Mouse (Mus musculus): ENCODE data around the gene Map1lc3b. TPM values are rescaled to one million over a fixed set of nuclear protein-coding genes. Genes with fewer than 3 reads are reported as not detected.
"Not testable (repeated sequence)": the region's sequence is repeated elsewhere in the genome, so short reads cannot be mapped to it uniquely, and the experiment has no call there.

Gene Map1lc3b
- polyA plus RNA-seq, 1 experiment from 2014 or later, result 190 TPM

DNA sequence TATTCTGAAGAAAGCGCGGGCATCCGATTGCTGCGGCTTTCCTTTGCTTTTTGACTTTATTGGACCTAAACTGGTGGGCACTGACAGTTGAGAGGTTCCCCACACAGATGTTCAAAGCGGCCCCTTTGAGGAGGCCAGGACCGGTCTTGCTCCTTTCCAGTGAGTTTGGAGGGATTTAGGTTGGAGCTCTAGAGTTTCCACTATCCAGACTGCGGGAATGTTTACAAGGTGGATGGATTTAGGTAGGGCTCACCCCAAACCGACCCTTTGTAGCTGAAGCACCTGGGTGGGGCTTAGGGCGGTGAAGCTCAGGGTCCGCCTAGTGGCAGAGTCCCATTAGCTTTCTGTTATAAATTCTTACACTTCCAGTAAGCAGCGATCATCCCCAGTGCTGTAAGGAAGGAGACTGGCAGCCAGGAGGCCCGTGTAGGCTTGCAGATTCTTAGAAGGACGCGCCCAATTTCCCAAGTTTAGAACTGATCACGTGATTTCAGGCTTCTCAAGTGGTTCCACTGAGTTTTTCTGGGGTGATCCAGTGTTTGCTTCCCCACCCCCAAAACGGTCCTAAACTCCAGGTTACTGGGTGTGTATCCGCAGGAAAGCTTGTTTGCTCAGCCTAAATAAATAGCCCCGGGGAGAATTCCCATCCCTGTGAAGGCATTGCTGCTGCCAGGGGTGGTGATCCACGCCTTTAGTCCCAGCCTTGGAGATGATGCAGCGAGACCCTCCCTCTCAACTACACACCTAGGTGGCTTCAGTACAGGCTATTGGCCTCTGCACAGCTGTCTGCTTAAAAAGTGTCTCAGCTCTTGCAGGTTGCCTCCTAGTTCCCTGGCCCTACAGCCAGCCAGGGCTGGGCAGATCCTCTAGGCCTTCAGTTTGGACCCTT is 1.3 kb downstream of the Map1lc3b start:
- ATAC-seq (ENCODE audit: insufficient number of reproducible peaks, insufficient read depth, low FRiP score, low TSS enrichment, low read depth), result 0 out of 2 replicates have a peak, but pooled peaks have one; percentile 11
- H3K9ac ChIP-seq (replicated peaks), result peak overlapping the region; percentile 85

DNA sequence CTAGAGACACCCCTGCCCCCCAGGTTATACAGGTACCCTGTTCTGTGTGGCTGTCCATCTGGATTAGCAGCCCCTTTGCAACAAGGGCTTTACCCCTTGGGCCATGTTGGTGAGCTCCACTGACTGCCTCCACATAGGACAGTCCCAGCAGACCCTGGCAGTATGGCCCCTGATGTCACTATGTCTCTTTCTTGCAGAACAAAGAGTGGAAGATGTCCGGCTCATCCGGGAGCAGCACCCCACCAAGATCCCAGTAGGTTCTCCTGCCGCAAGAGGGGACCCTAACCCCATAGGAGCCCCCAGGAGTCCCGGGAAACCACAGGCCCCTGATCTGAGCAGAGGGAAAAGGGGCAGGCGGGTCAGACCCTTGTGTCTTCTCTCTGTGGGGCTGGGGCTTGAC is 3.1 kb downstream of the Map1lc3b start:
- H3K27me3 ChIP-seq, result no peaks in the 10 kb centered on the region
- no peak overlapping the region for H3K4me3 ChIP-seq (replicated peaks)
- H3K9me3 ChIP-seq, result no peaks in the 10 kb centered on the region
- H3K4me1 ChIP-seq (replicated peaks), result peaks cover 21% of the 10 kb centered on the region
- H3K27ac ChIP-seq, result no peak overlapping the region
- 92% methylated on average over 5 of the region's 5 CpGs for WGBS
- H3K9ac ChIP-seq (replicated peaks), result no peak overlapping the region
- H3K36me3 ChIP-seq, result peaks cover 57% of the 10 kb centered on the region
- ATAC-seq (ENCODE audit: insufficient number of reproducible peaks, insufficient read depth, low FRiP score, low TSS enrichment, low read depth), result no peak
- H3K4me2 ChIP-seq, result no peak overlapping the region

More for the DNA sequence above, 1.3 kb downstream of the Map1lc3b start:
- peak overlapping the region; percentile 98 for H3K4me3 ChIP-seq (replicated peaks)
- H3K27me3 ChIP-seq, result no peaks in the 10 kb centered on the region
- no peaks in the 10 kb centered on the region for H3K9me3 ChIP-seq
- WGBS, result 13% methylated on average over 20 of the region's 20 CpGs
- peaks cover 21% of the 10 kb centered on the region for H3K4me1 ChIP-seq (replicated peaks)
- H3K4me2 ChIP-seq, result peak overlapping the region; percentile 90
- H3K27ac ChIP-seq, result peak overlapping the region; percentile 69; the same call in 1 of the 2 replicates
- H3K36me3 ChIP-seq, result peaks cover 41% of the 10 kb centered on the region

GRCm38 (mm10) chr8:121593983-121594382 is 3.8 kb downstream of the Map1lc3b start:
- peaks cover 60% of the 10 kb centered on the region for H3K36me3 ChIP-seq
- no peak for ATAC-seq (ENCODE audit: insufficient number of reproducible peaks, insufficient read depth, low FRiP score, low TSS enrichment, low read depth)
- 80% methylated on average over 9 of the region's 9 CpGs for WGBS
- H3K4me1 ChIP-seq (replicated peaks), result peaks cover 21% of the 10 kb centered on the region
- H3K27me3 ChIP-seq, result no peaks in the 10 kb centered on the region
- H3K9me3 ChIP-seq, result no peaks in the 10 kb centered on the region
- no peak overlapping the region for H3K27ac ChIP-seq
- H3K4me2 ChIP-seq, result no peak overlapping the region
- H3K9ac ChIP-seq (replicated peaks), result no peak overlapping the region
- H3K4me3 ChIP-seq (replicated peaks), result no peak overlapping the region

GRCm38 (mm10) chr8:121597492-121597891 is 7.3 kb downstream of the Map1lc3b start:
- not testable (repeated sequence) for H3K4me2 ChIP-seq; ATAC-seq (ENCODE audit: insufficient number of reproducible peaks, insufficient read depth, low FRiP score, low TSS enrichment, low read depth)

DNA sequence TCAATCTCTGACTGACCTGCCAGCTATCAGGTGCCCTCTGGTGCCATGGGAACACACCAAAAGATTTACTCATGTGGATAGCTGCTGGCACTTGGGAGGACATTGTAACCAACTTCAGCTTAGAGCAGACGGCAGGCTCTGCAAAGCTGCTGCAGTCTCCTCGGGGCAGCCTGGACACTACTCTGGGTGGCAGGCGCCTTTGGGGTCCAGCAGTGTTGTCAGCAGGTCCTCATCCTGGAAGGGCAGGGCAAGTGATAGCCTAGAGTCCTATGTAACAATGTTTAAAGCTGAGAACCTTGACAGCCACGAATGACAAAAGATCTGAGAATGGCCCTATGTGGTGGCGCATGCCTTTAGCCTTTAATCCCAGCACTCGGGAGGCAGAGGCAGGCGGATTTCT is 8.0 kb downstream of the Map1lc3b start:
- Histone ChIP-seq H3K27ac (no peak overlapping the region), H3K9ac (replicated peaks) (no peak overlapping the region), H3K27me3 (no peaks in the 10 kb centered on the region), H3K9me3 (no peaks in the 10 kb centered on the region), H3K4me1 (replicated peaks) (no peaks in the 10 kb centered on the region), H3K4me3 (replicated peaks) (no peak overlapping the region), H3K36me3 (peaks cover 93% of the 10 kb centered on the region), H3K4me2 (no peak overlapping the region)
- no peak for ATAC-seq (ENCODE audit: insufficient number of reproducible peaks, insufficient read depth, low FRiP score, low TSS enrichment, low read depth)
- WGBS, result 90% methylated on average over 7 of the region's 7 CpGs

More at GRCm38 (mm10) chr8:121597492-121597891, 7.3 kb downstream of the Map1lc3b start:
- H3K4me3 ChIP-seq (replicated peaks); H3K9me3 ChIP-seq; H3K27me3 ChIP-seq; H3K27ac ChIP-seq; H3K9ac ChIP-seq (replicated peaks); H3K4me1 ChIP-seq (replicated peaks): not testable (repeated sequence)
- 85% methylated on average over 2 of the region's 2 CpGs for WGBS
- H3K36me3 ChIP-seq, result peaks cover 91% of the 10 kb centered on the region

DNA sequence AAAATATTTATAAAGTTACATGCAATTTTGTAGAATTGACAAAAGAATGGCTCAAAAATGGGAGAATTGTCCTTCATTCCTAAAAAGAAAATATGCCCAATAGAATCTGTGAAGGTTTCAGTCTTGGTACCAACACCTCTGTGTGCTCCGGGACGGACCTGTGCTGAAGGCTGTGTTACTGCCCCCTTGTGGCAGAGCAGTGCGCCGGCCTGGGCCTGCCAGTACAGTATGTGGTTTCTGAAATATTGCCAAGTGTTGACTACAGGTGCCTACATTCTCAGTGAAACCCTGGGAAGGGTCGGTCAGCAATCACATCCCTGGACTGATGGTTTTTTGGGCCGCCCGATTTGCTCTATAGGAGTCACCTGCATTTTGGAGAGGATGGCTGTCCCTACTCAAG is 8.7 kb downstream of the Map1lc3b start:
- H3K9me3 ChIP-seq, result no peaks in the 10 kb centered on the region
- peak; percentile 66 for ATAC-seq (ENCODE audit: insufficient number of reproducible peaks, insufficient read depth, low FRiP score, low TSS enrichment, low read depth)
- no peaks in the 10 kb centered on the region for H3K27me3 ChIP-seq
- peaks cover 91% of the 10 kb centered on the region for H3K36me3 ChIP-seq
- H3K27ac ChIP-seq, result no peak overlapping the region
- no peak overlapping the region for H3K9ac ChIP-seq (replicated peaks)
- WGBS, result 42% methylated on average over 7 of the region's 7 CpGs
- no peak overlapping the region for H3K4me2 ChIP-seq
- H3K4me1 ChIP-seq (replicated peaks), result no peaks in the 10 kb centered on the region
- H3K4me3 ChIP-seq (replicated peaks), result no peak overlapping the region

GRCm38 (mm10) chr8:121599842-121600241 is 9.7 kb downstream of the Map1lc3b start:
- ATAC-seq (ENCODE audit: insufficient number of reproducible peaks, insufficient read depth, low FRiP score, low TSS enrichment, low read depth), result no peak
- no peak overlapping the region for H3K9ac ChIP-seq (replicated peaks)
- H3K27ac ChIP-seq, result no peak overlapping the region
- H3K4me1 ChIP-seq (replicated peaks), result no peaks in the 10 kb centered on the region
- no peaks in the 10 kb centered on the region for H3K9me3 ChIP-seq
- H3K27me3 ChIP-seq, result no peaks in the 10 kb centered on the region
- H3K4me3 ChIP-seq (replicated peaks), result no peak overlapping the region
- H3K36me3 ChIP-seq, result peaks cover 91% of the 10 kb centered on the region
- WGBS, result 92% methylated on average over 14 of the region's 14 CpGs
- no peak overlapping the region for H3K4me2 ChIP-seq

- Histone ChIP-seq H3K4me2 (no peak overlapping the region), H3K36me3 (peaks cover 93% of the 10 kb centered on the region), H3K27ac (no peak overlapping the region), H3K9ac (replicated peaks) (no peak overlapping the region), H3K4me3 (replicated peaks) (no peak overlapping the region), H3K9me3 (no peaks in the 10 kb centered on the region), H3K4me1 (replicated peaks) (no peaks in the 10 kb centered on the region), H3K27me3 (no peaks in the 10 kb centered on the region)
- 96% methylated on average over 12 of the region's 12 CpGs for WGBS
- ATAC-seq (ENCODE audit: insufficient number of reproducible peaks, insufficient read depth, low FRiP score, low TSS enrichment, low read depth), result no peak
Measured at GRCm38 (mm10) chr8:121602411-121602810, 12.2 kb downstream of the Map1lc3b start.

GRCm38 (mm10) chr8:121602860-121603259 is 12.7 kb downstream of the Map1lc3b start:
- no peak overlapping the region for H3K4me3 ChIP-seq (replicated peaks)
- WGBS, result 37% methylated on average over 3 of the region's 3 CpGs
- no peaks in the 10 kb centered on the region for H3K4me1 ChIP-seq (replicated peaks)
- H3K9me3 ChIP-seq, result no peaks in the 10 kb centered on the region
- H3K27me3 ChIP-seq, result no peaks in the 10 kb centered on the region
- no peak overlapping the region for H3K4me2 ChIP-seq
- H3K27ac ChIP-seq, result no peak overlapping the region
- ATAC-seq (ENCODE audit: insufficient number of reproducible peaks, insufficient read depth, low FRiP score, low TSS enrichment, low read depth), result no peak; the same call in 1 of the 2 replicates
- no peak overlapping the region for H3K9ac ChIP-seq (replicated peaks)
- H3K36me3 ChIP-seq, result peaks cover 93% of the 10 kb centered on the region

DNA sequence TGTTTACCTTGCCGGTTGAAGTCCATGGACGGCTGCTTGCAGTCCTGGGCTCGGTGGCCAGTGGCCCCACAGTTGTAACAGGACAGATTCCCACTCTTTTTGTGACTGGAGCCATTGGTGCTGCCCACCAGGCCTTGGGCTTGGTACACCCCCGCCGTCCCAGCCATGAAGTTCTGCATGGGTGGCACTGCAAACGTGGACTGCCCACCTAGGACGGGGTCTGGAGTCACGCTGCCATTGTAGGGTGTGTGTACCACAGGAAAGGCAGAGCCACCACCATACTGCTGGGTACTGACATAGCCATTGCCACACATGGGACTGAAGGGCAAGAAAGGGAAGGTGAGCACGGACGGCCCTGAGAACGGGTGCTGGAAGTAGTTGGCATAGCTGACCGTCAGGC is 13.6 kb downstream of the Map1lc3b start:
- WGBS, result 95% methylated on average over 12 of the region's 12 CpGs
- no peaks in the 10 kb centered on the region for H3K4me1 ChIP-seq (replicated peaks)
- ATAC-seq (ENCODE audit: insufficient number of reproducible peaks, insufficient read depth, low FRiP score, low TSS enrichment, low read depth), result 0 out of 2 replicates have a peak, but pooled peaks have one; percentile 32
- no peaks in the 10 kb centered on the region for H3K9me3 ChIP-seq
- H3K9ac ChIP-seq (replicated peaks), result no peak overlapping the region
- no peak overlapping the region for H3K4me2 ChIP-seq
- H3K36me3 ChIP-seq, result peaks cover 97% of the 10 kb centered on the region
- H3K27me3 ChIP-seq, result no peaks in the 10 kb centered on the region
- H3K27ac ChIP-seq, result no peak overlapping the region
- H3K4me3 ChIP-seq (replicated peaks), result no peak overlapping the region

GRCm38 (mm10) chr8:121607661-121608060 is 17.5 kb downstream of the Map1lc3b start:
- Histone ChIP-seq H3K9me3 (no peaks in the 10 kb centered on the region), H3K4me2 (no peak overlapping the region), H3K4me3 (replicated peaks) (no peak overlapping the region), H3K36me3 (peaks cover 96% of the 10 kb centered on the region), H3K4me1 (replicated peaks) (no peaks in the 10 kb centered on the region), H3K27me3 (no peaks in the 10 kb centered on the region), H3K27ac (no peak overlapping the region), H3K9ac (replicated peaks) (no peak overlapping the region)
- ATAC-seq (ENCODE audit: insufficient number of reproducible peaks, insufficient read depth, low FRiP score, low TSS enrichment, low read depth), result no peak
- 86% methylated on average over 5 of the region's 5 CpGs for WGBS

All from limb, embryonic 12.5 days (tissue).